Mouse (Mus musculus) heart, adult 11 months (tissue): ENCODE measurements around the gene Sectm1b.
A peak's percentile ranks its signal among the peaks of the same experiment; 100 is the strongest.

ENCODE experiments used
- DNase-seq: peaks from one replicate; pipeline ENCODE4 v3.0.0; 2022

Sectm1b gene

DNA sequence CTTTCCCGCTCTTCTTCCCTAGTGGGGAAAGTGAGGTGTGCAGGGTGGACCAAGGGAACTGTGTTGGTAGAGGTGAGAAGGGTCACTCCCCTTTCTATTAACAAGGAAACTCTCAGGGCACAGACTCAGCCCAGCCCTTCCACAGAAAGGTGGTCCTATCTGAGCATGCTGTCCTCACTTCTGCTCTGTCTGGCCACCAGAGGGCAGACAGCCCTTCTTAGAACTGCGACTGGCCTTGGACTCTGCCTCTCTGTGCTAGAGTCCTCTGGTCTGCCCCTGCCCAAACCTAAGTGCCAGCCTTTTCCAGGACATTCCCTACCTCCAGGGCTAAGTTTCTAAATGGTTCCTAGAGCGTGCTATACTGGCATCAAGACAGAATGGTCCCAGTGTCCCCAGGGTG is 45.7 kb downstream of the Sectm1b start:
- peak; percentile 93 for DNase-seq

DNA sequence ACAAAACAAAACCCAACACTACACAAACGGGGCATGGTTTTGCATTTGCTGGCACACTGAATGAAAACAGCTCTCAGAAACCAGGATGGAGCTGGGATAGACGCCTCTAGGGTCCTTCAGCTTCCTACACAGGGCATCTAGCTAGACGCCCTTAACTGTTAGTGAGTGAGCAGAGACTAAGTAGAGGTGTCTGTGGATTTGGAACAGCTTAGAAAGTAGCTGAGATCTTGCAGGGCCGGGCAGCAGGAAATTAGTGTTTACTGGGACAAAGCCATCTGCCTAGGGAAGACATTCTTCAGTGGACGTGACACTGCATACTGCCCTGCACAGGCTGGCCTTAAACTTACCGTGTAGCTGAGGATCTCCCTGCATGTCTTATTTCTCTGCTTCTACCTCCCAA is 47.9 kb downstream of the Sectm1b start:
- DNase-seq: no peak

DNA sequence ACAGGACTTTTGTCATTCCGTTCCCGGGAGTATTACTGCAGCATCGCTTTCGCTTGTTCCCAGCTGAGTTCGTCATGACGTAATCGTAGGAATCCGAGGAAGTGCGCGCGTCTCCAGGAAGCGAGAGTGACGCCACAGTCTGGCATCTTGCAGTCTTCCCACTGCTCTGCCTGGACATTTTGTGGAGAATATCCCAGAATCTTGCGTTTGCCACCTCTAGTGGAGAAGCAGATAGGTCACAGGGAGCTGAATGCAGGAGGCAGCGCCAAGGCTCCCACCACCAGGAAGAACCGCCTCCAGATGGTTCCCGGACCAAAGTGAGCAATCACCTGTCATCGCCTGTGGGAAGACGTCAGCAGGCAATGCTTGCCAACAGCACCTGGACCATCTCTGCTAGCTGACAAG is 48.5 kb downstream of the Sectm1b start:
- DNase-seq: peak; percentile 98

GRCm38 (mm10) chr11:121013656-121014055 is 49.7 kb downstream of the Sectm1b start:
- DNase-seq: no peak

DNA sequence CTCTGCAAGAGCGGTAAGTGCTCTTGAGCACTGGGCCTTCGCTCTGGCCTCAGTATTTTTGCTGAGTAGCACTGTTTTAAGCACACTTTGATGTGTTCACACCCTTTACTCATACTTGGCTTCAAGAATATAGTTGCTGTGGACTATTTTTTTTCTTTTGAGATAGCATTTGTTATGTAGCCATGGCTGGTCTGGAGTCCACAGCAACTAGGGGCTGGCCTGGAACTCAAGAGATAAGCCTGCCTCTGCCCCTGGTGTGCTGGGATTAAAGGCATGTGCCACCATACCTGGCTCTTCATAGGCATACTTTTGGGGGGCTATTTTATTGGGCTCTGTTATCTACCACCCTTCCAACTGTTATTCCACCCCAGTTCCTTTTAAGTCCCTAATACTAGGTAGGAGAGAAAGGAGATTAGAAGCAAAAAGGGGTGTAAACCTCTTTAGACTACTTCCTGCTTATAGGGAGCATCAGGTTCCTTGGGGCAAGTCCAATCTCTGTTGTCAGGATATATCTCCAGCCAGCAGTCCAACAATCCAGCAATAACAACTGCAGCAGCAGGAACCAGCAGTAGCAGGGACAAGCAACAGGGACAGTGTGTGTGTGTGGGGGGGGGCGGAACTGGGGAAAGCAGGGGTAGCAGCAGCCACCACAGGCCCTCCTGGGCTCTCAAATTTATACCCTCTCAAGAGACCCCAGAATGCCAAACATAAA is 53.2 kb downstream of the Sectm1b start:
- DNase-seq: no peak

GRCm38 (mm10) chr11:121006184-121006583 is 57.2 kb downstream of the Sectm1b start:
- DNase-seq: peak; percentile 84

GRCm38 (mm10) chr11:121004281-121004680 is 59.1 kb downstream of the Sectm1b start:
- no peak for DNase-seq
